Mouse (Mus musculus): ENCODE measurements around the gene Plac8. TPM values are rescaled to one million over a fixed set of nuclear protein-coding genes. Genes with fewer than 3 reads are reported as not detected.

Plac8 gene
- polyA plus RNA-seq, 1 experiment from 2014 or later: 5.5 TPM

- H3K4me3 ChIP-seq (ENCODE audit: low read depth, low read length): no peak overlapping the region
- no peaks in the 10 kb centered on the region for H3K4me1 ChIP-seq (ENCODE audit: control insufficient read depth, insufficient read depth, low read length)
- no peaks in the 10 kb centered on the region for H3K36me3 ChIP-seq (replicated peaks; ENCODE audit: control insufficient read depth, insufficient read depth, low read depth, low read length)
- no peak overlapping the region; the same call in 1 of the 2 replicates for H3K4me2 ChIP-seq (ENCODE audit: low read depth, low read length)
- ATAC-seq (replicated peaks; ENCODE audit: insufficient number of reproducible peaks, low FRiP score, low TSS enrichment, low read depth) (no peak), DNase-seq (ENCODE audit: low spot score) (no peak)
- WGBS: 91% methylated on average over 7 of the region's 7 CpGs
- no peak overlapping the region for H3K9ac ChIP-seq (replicated peaks; ENCODE audit: low read length)
- no peaks in the 10 kb centered on the region for H3K27me3 ChIP-seq (ENCODE audit: control insufficient read depth, insufficient read depth, low read length)
- H3K9me3 ChIP-seq (replicated peaks; ENCODE audit: control insufficient read depth, low read length): no peaks in the 10 kb centered on the region
- no peak overlapping the region for H3K27ac ChIP-seq (replicated peaks; ENCODE audit: low read depth, low read length)
These were observed 12.7 kb downstream of the Plac8 start for GRCm38 (mm10) chr5:100559357-100559756.

- no peak overlapping the region for H3K4me3 ChIP-seq (ENCODE audit: low read depth, low read length)
- no peaks in the 10 kb centered on the region for H3K4me1 ChIP-seq (ENCODE audit: control insufficient read depth, insufficient read depth, low read length)
- WGBS: 94% methylated on average over 3 of the region's 3 CpGs
- no peaks in the 10 kb centered on the region for H3K9me3 ChIP-seq (replicated peaks; ENCODE audit: control insufficient read depth, low read length)
- H3K36me3 ChIP-seq (replicated peaks; ENCODE audit: control insufficient read depth, insufficient read depth, low read depth, low read length): no peaks in the 10 kb centered on the region
- H3K4me2 ChIP-seq (ENCODE audit: low read depth, low read length): no peak overlapping the region
- no peaks in the 10 kb centered on the region for H3K27me3 ChIP-seq (ENCODE audit: control insufficient read depth, insufficient read depth, low read length)
- H3K9ac ChIP-seq (replicated peaks; ENCODE audit: low read length): no peak overlapping the region
- no peak for ATAC-seq (replicated peaks; ENCODE audit: insufficient number of reproducible peaks, low FRiP score, low TSS enrichment, low read depth)
- no peak for DNase-seq (ENCODE audit: low spot score)
- no peak overlapping the region for H3K27ac ChIP-seq (replicated peaks; ENCODE audit: low read depth, low read length)
These were observed 13.3 kb downstream of the Plac8 start for GRCm38 (mm10) chr5:100558783-100559182.

- Histone ChIP-seq H3K36me3 (replicated peaks; ENCODE audit: control insufficient read depth, insufficient read depth, low read depth, low read length) (no peaks in the 10 kb centered on the region), H3K4me1 (ENCODE audit: control insufficient read depth, insufficient read depth, low read length) (no peaks in the 10 kb centered on the region), H3K27me3 (ENCODE audit: control insufficient read depth, insufficient read depth, low read length) (no peaks in the 10 kb centered on the region), H3K27ac (replicated peaks; ENCODE audit: low read depth, low read length) (no peak overlapping the region), H3K9me3 (replicated peaks; ENCODE audit: control insufficient read depth, low read length) (no peaks in the 10 kb centered on the region), H3K4me2 (ENCODE audit: low read depth, low read length) (no peak overlapping the region), H3K4me3 (ENCODE audit: low read depth, low read length) (no peak overlapping the region), H3K9ac (replicated peaks; ENCODE audit: low read length) (no peak overlapping the region)
- WGBS: 73% methylated on average over 9 of the region's 9 CpGs
- ATAC-seq (replicated peaks; ENCODE audit: insufficient number of reproducible peaks, low FRiP score, low TSS enrichment, low read depth) (no peak), DNase-seq (ENCODE audit: low spot score) (no peak)
These were observed 14.5 kb downstream of the Plac8 start for GRCm38 (mm10) chr5:100557537-100557936.

GRCm38 (mm10) chr5:100557019-100557418, 15.0 kb downstream of the Plac8 start:
- H3K9ac ChIP-seq (replicated peaks; ENCODE audit: low read length): no peak overlapping the region
- H3K36me3 ChIP-seq (replicated peaks; ENCODE audit: control insufficient read depth, insufficient read depth, low read depth, low read length): no peaks in the 10 kb centered on the region
- H3K4me3 ChIP-seq (ENCODE audit: low read depth, low read length): no peak overlapping the region
- no peak overlapping the region for H3K4me2 ChIP-seq (ENCODE audit: low read depth, low read length)
- no peaks in the 10 kb centered on the region for H3K27me3 ChIP-seq (ENCODE audit: control insufficient read depth, insufficient read depth, low read length)
- no peak for DNase-seq (ENCODE audit: low spot score)
- no peak for ATAC-seq (replicated peaks; ENCODE audit: insufficient number of reproducible peaks, low FRiP score, low TSS enrichment, low read depth)
- H3K4me1 ChIP-seq (ENCODE audit: control insufficient read depth, insufficient read depth, low read length): no peaks in the 10 kb centered on the region
- H3K9me3 ChIP-seq (replicated peaks; ENCODE audit: control insufficient read depth, low read length): no peaks in the 10 kb centered on the region
- 89% methylated on average over 14 of the region's 14 CpGs for WGBS
- H3K27ac ChIP-seq (replicated peaks; ENCODE audit: low read depth, low read length): no peak overlapping the region

GRCm38 (mm10) chr5:100553426-100553825, 18.6 kb downstream of the Plac8 start:
- H3K4me2 ChIP-seq (ENCODE audit: low read depth, low read length): no peak overlapping the region
- H3K27ac ChIP-seq (replicated peaks; ENCODE audit: low read depth, low read length): no peak overlapping the region
- no peaks in the 10 kb centered on the region for H3K9me3 ChIP-seq (replicated peaks; ENCODE audit: control insufficient read depth, low read length)
- no peak overlapping the region for H3K9ac ChIP-seq (replicated peaks; ENCODE audit: low read length)
- no peak overlapping the region for H3K4me3 ChIP-seq (ENCODE audit: low read depth, low read length)
- no peak for ATAC-seq (replicated peaks; ENCODE audit: insufficient number of reproducible peaks, low FRiP score, low TSS enrichment, low read depth)
- no peaks in the 10 kb centered on the region for H3K27me3 ChIP-seq (ENCODE audit: control insufficient read depth, insufficient read depth, low read length)
- H3K36me3 ChIP-seq (replicated peaks; ENCODE audit: control insufficient read depth, insufficient read depth, low read depth, low read length): no peaks in the 10 kb centered on the region
- DNase-seq (ENCODE audit: low spot score): no peak
- no peaks in the 10 kb centered on the region for H3K4me1 ChIP-seq (ENCODE audit: control insufficient read depth, insufficient read depth, low read length)
- 67% methylated on average over 8 of the region's 8 CpGs for WGBS

- no peaks in the 10 kb centered on the region for H3K9me3 ChIP-seq (replicated peaks; ENCODE audit: control insufficient read depth, low read length)
- no peak overlapping the region for H3K9ac ChIP-seq (replicated peaks; ENCODE audit: low read length)
- DNase-seq (ENCODE audit: low spot score) (no peak), ATAC-seq (replicated peaks; ENCODE audit: insufficient number of reproducible peaks, low FRiP score, low TSS enrichment, low read depth) (no peak)
- H3K4me3 ChIP-seq (ENCODE audit: low read depth, low read length): no peak overlapping the region
- WGBS: 63% methylated on average over 2 of the region's 2 CpGs
- no peak overlapping the region for H3K27ac ChIP-seq (replicated peaks; ENCODE audit: low read depth, low read length)
- H3K27me3 ChIP-seq (ENCODE audit: control insufficient read depth, insufficient read depth, low read length): no peaks in the 10 kb centered on the region
- no peak overlapping the region for H3K4me2 ChIP-seq (ENCODE audit: low read depth, low read length)
- H3K36me3 ChIP-seq (replicated peaks; ENCODE audit: control insufficient read depth, insufficient read depth, low read depth, low read length): peaks cover 2% of the 10 kb centered on the region; the same call in 1 of the 2 replicates
- no peaks in the 10 kb centered on the region for H3K4me1 ChIP-seq (ENCODE audit: control insufficient read depth, insufficient read depth, low read length)
These were observed 20.1 kb downstream of the Plac8 start for GRCm38 (mm10) chr5:100551952-100552351.

GRCm38 (mm10) chr5:100550151-100550550, 21.9 kb downstream of the Plac8 start:
- ATAC-seq (replicated peaks; ENCODE audit: insufficient number of reproducible peaks, low FRiP score, low TSS enrichment, low read depth) (0 out of 2 replicates have a peak, but pooled peaks have one; percentile 48), DNase-seq (ENCODE audit: low spot score) (no peak)
- Histone ChIP-seq H3K4me1 (ENCODE audit: control insufficient read depth, insufficient read depth, low read length) (no peaks in the 10 kb centered on the region), H3K4me3 (ENCODE audit: low read depth, low read length) (no peak overlapping the region), H3K9me3 (replicated peaks; ENCODE audit: control insufficient read depth, low read length) (no peaks in the 10 kb centered on the region), H3K36me3 (replicated peaks; ENCODE audit: control insufficient read depth, insufficient read depth, low read depth, low read length) (peaks cover 6% of the 10 kb centered on the region), H3K9ac (replicated peaks; ENCODE audit: low read length) (no peak overlapping the region), H3K27me3 (ENCODE audit: control insufficient read depth, insufficient read depth, low read length) (no peaks in the 10 kb centered on the region), H3K4me2 (ENCODE audit: low read depth, low read length) (no peak overlapping the region), H3K27ac (replicated peaks; ENCODE audit: low read depth, low read length) (no peak overlapping the region)
- 91% methylated on average over 1 of the region's 1 CpGs for WGBS

GRCm38 (mm10) chr5:100549311-100549710, 22.7 kb downstream of the Plac8 start:
- ATAC-seq (replicated peaks; ENCODE audit: insufficient number of reproducible peaks, low FRiP score, low TSS enrichment, low read depth): no peak
- H3K27me3 ChIP-seq (ENCODE audit: control insufficient read depth, insufficient read depth, low read length): no peaks in the 10 kb centered on the region
- no peaks in the 10 kb centered on the region for H3K9me3 ChIP-seq (replicated peaks; ENCODE audit: control insufficient read depth, low read length)
- 88% methylated on average over 4 of the region's 4 CpGs for WGBS
- no peaks in the 10 kb centered on the region for H3K4me1 ChIP-seq (ENCODE audit: control insufficient read depth, insufficient read depth, low read length)
- no peak overlapping the region for H3K4me3 ChIP-seq (ENCODE audit: low read depth, low read length)
- DNase-seq (ENCODE audit: low spot score): no peak
- no peak overlapping the region for H3K27ac ChIP-seq (replicated peaks; ENCODE audit: low read depth, low read length)
- H3K9ac ChIP-seq (replicated peaks; ENCODE audit: low read length): no peak overlapping the region
- H3K36me3 ChIP-seq (replicated peaks; ENCODE audit: control insufficient read depth, insufficient read depth, low read depth, low read length): peaks cover 8% of the 10 kb centered on the region
- no peak overlapping the region for H3K4me2 ChIP-seq (ENCODE audit: low read depth, low read length)
